Mouse (Mus musculus) limb, embryonic 14.5 days (tissue): ENCODE results near the gene Camta1. TPM values are rescaled to one million over a fixed set of nuclear protein-coding genes. Genes with fewer than 3 reads are reported as not detected.

ENCODE experiments used
- ATAC-seq: fragments of 200-750 bp; cut with Nextera tagmentation; 2 replicates; pipeline ENCODE4 v1.8.0; 2017; ENCODE audit warnings: low read depth, moderate number of reproducible peaks, moderate TSS enrichment; ENCODE audit not compliant: low FRiP score
- DNase-seq: peaks from one replicate; pipeline ENCODE4 v3.0.0-alpha.2; 2015; ENCODE audit warnings: low spot score
- H3K27ac ChIP-seq: fragments of 300-500 bp; sonication (generic); replicated peaks from 2 replicates; pipeline ENCODE4 v1.5.1; 2014; ENCODE audit warnings: low read depth, mild to moderate bottlenecking, low read length, moderate library complexity, mixed read lengths
- H3K27me3 ChIP-seq: fragments of 300-500 bp; sonication (generic); 2 replicates; pipeline ENCODE4 v1.6.1; 2014; ENCODE audit warnings: low read length, mixed read lengths; ENCODE audit not compliant: control insufficient read depth, insufficient read depth
- H3K36me3 ChIP-seq: fragments of 300-500 bp; sonication (generic); 2 replicates; pipeline ENCODE4 v1.6.1; 2014; ENCODE audit warnings: mild to moderate bottlenecking, low read length, moderate library complexity, mixed read lengths; ENCODE audit not compliant: control insufficient read depth, insufficient read depth
- H3K4me1 ChIP-seq: fragments of 300-500 bp; sonication (generic); 2 replicates; pipeline ENCODE4 v1.6.1; 2014; ENCODE audit warnings: antibody characterized with exemption, low read length, mixed read lengths; ENCODE audit not compliant: control insufficient read depth, insufficient read depth
- H3K4me2 ChIP-seq: fragments of 300-500 bp; sonication (generic); replicated peaks from 2 replicates; pipeline ENCODE4 v1.6.1; 2014; ENCODE audit warnings: low read depth, mild to moderate bottlenecking, low read length, moderate library complexity; ENCODE audit not compliant: severe bottlenecking
- H3K4me3 ChIP-seq: fragments of 300-500 bp; sonication (generic); replicated peaks from 2 replicates; pipeline ENCODE4 v1.5.1; 2014; ENCODE audit warnings: low read length
- H3K9ac ChIP-seq: fragments of 300-500 bp; sonication (generic); 2 replicates; pipeline ENCODE4 v1.6.1; 2014; ENCODE audit warnings: mild to moderate bottlenecking, low read depth, low read length, moderate library complexity; ENCODE audit not compliant: severe bottlenecking
- H3K9me3 ChIP-seq: fragments of 300-500 bp; sonication (generic); 2 replicates; pipeline ENCODE4 v1.6.1; 2016; ENCODE audit warnings: low read length; ENCODE audit not compliant: control insufficient read depth
- POLR2A ChIP-seq: fragments of 200-500 bp; IDR thresholded peaks from 2 replicates; pipeline ENCODE4 v1.8.0; 2012; ENCODE audit warnings: inconsistent platforms, mild to moderate bottlenecking, moderate library complexity, borderline replicate concordance; ENCODE audit not compliant: insufficient read depth, insufficient read length; ENCODE audit errors: extremely low read depth
- WGBS: fragments of 180-500 bp; shearing (Covaris S2); extraction: QIAGEN DNeasy Blood & Tissue Kit; methylation state at CpG from one replicate; pipeline ENCODE4 v1.1.7; 2014; 5-methylcytosine and 5-hydroxymethylcytosine counted together
- polyA plus RNA-seq, 2 experiments: library from polyadenylated mRNA; depleted of rRNA in 1 of 2; stranded (reverse) in 1 of 2; unstranded in 1 of 2; fragments of >200 nt; fragmentation: Nextera tagmentation in 1 of 2; extraction: Ambion mirVana in 1 of 2; gene quantifications; 2 replicates each; pipeline versions ENCODE4 v1.2.1 to v1.2.3; 2012 to 2014

Gene Camta1
- polyA plus RNA-seq, 2 experiments, result 28.6 to 78.8 TPM

DNA sequence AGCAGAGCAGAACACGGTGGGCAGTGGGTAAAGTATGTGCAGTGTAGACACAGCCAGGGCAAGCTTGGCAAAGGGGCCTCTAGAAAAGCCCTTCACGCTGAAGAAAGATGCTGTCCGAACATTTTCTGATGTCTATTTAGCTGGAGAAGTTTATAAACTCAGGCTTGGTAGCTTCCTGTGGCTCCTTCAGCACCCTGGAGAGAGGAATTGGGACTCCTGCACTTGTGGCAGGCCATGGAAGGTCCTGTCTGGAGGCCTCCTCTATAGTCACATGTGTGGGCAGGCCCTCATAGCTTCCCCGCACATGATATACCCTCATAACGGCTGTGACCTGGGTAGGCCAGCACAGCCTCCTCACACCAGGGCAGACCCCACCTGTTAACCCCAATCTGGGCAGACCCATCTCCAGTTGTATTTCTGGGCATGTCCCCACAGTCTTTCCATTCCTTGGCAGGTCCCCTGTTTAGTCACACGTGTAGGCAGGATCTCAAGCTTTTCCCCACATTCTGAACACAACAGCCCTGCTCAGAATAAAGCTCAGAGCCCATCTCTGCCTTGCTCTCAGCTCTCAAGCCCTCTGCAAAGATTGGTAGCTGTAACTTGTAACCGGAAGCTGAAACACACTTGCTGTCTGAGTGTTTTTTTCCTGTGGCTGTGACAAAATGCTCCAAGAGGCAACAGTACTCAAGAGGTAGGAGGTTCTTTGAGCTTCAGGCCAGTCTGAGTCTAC lies 616.4 kb downstream of the Camta1 start:
- TF ChIP-seq POLR2A, result no peak
- no peaks in the 10 kb centered on the region for H3K36me3 ChIP-seq
- H3K27ac ChIP-seq, result no peak overlapping the region
- no peaks in the 10 kb centered on the region for H3K4me1 ChIP-seq
- ATAC-seq (no peak), DNase-seq (peak; percentile 35)
- no peak overlapping the region for H3K4me3 ChIP-seq
- H3K9ac ChIP-seq, result no peak overlapping the region
- H3K9me3 ChIP-seq, result no peaks in the 10 kb centered on the region
- WGBS, result 60% methylated on average over 7 of the region's 7 CpGs
- H3K4me2 ChIP-seq, result no peak overlapping the region
- no peaks in the 10 kb centered on the region for H3K27me3 ChIP-seq

DNA sequence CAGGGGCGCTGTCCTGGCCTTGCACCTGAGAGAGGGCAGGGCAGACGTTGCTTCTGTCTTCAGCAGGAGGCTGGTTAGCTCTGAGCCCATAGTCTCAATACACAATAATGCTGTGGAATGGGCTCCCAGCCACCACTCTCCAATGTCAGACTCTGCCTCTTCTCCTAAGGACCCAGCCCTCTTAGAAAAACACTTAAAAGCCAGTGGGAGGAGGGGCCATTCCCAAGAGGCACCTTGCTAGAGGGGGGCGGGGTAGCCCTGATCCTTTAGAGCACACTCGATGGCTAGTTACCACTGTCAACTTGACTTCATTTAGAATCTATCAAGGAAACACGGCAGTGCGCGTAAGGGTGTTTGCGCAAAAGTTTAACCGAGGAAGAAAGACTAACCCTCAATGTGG lies 618.2 kb downstream of the Camta1 start:
- ATAC-seq (no peak), DNase-seq (no peak)
- H3K4me1 ChIP-seq, result no peaks in the 10 kb centered on the region
- H3K4me3 ChIP-seq, result no peak overlapping the region
- no peak overlapping the region for H3K9ac ChIP-seq
- no peak overlapping the region for H3K27ac ChIP-seq
- H3K4me2 ChIP-seq, result no peak overlapping the region
- H3K36me3 ChIP-seq, result no peaks in the 10 kb centered on the region
- 58% methylated on average over 9 of the region's 9 CpGs for WGBS
- no peaks in the 10 kb centered on the region for H3K27me3 ChIP-seq
- no peak for TF ChIP-seq POLR2A
- H3K9me3 ChIP-seq, result no peaks in the 10 kb centered on the region

DNA sequence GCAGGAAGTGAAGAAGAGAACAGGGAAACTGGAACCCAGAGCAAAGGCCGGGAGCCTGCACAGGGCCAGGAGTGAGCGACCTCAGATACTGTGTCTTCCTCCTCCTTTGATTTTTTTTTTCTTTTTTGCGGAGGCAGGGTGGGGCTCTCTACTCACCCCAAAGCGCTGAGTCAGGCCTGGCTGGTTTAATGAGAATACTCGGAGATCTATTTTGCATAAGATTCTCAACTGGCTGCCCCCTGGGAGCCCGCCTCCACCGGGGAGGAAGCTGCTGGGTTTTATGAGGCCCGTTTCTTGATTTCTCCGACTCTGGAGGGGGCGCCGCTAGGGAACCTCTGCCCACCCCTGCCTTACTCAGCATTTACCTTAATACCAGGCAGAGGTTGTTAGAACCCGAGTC lies 618.9 kb downstream of the Camta1 start:
- DNase-seq, result no peak
- Histone ChIP-seq H3K9ac (no peak overlapping the region), H3K4me3 (no peak overlapping the region), H3K27ac (no peak overlapping the region), H3K27me3 (no peaks in the 10 kb centered on the region), H3K9me3 (no peaks in the 10 kb centered on the region), H3K4me1 (no peaks in the 10 kb centered on the region), H3K36me3 (no peaks in the 10 kb centered on the region), H3K4me2 (no peak overlapping the region)
- TF ChIP-seq POLR2A, result no peak
- no peak for ATAC-seq
- 19% methylated on average over 12 of the region's 12 CpGs for WGBS

- Histone ChIP-seq H3K4me1 (no peaks in the 10 kb centered on the region), H3K36me3 (no peaks in the 10 kb centered on the region), H3K27ac (no peak overlapping the region), H3K9ac (no peak overlapping the region), H3K9me3 (no peaks in the 10 kb centered on the region), H3K4me3 (no peak overlapping the region), H3K4me2 (no peak overlapping the region), H3K27me3 (no peaks in the 10 kb centered on the region)
- WGBS, result 81% methylated on average over 5 of the region's 5 CpGs
- no peak for DNase-seq
- TF ChIP-seq POLR2A, result no peak
- ATAC-seq, result no peak
Measured at GRCm38 (mm10) chr4:151240465-151240864, 621.2 kb downstream of the Camta1 start.

GRCm38 (mm10) chr4:151238970-151239684 lies 622.5 kb downstream of the Camta1 start:
- DNase-seq (no peak), ATAC-seq (no peak)
- H3K4me2 ChIP-seq, result no peak overlapping the region
- no peak overlapping the region for H3K27ac ChIP-seq
- 79% methylated on average over 19 of the region's 19 CpGs for WGBS
- no peaks in the 10 kb centered on the region for H3K27me3 ChIP-seq
- H3K9ac ChIP-seq, result no peak overlapping the region
- H3K4me3 ChIP-seq, result no peak overlapping the region
- H3K36me3 ChIP-seq, result no peaks in the 10 kb centered on the region
- no peak for TF ChIP-seq POLR2A
- no peaks in the 10 kb centered on the region for H3K9me3 ChIP-seq
- H3K4me1 ChIP-seq, result no peaks in the 10 kb centered on the region
